Mouse (Mus musculus): ENCODE measurements at regions not wholly inside any gene's neighbourhood (a gene's known extent, or its start where the extent isn't known, plus 50 kb on each side); places are given as distances from the start of the nearest gene placed in this dataset.

DNA sequence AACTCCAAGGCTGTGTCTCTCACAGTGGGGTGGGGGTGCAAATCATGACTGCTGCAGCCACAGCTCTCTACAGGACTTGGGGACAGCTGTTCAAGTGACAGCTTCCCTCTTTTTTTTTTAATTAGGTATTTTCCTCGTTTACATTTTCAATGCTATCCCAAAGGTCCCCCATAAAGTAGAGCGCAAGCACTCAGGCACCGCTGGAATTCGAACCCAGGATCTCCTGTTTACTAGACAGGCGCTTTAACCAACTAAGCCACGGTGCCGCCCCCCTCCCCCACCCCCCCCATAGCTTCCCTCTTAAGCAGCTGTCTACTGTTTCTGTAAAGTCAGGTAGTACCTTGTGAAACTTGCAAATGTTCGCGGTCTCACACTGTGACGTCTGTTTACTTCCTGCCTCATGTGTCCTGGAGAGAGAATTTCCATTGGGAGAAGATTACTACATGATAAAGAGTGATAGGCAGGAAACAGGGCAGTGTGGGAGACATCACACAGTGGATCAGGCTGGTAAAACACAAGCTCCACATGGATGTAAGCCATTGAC is 324.7 kb downstream of the 1700129C05Rik start:
- Histone ChIP-seq H3K4me2 (no peak overlapping the region), H3K27ac (ENCODE audit: low read depth, low read length) (no peak overlapping the region), H3K4me1 (replicated peaks; ENCODE audit: control insufficient read depth, insufficient read depth, low read length) (no peaks in the 10 kb centered on the region), H3K36me3 (ENCODE audit: control insufficient read depth, insufficient read depth, low read length) (no peaks in the 10 kb centered on the region), H3K9me3 (ENCODE audit: control insufficient read depth, low read length) (no peaks in the 10 kb centered on the region), H3K27me3 (replicated peaks; ENCODE audit: control insufficient read depth, insufficient read depth, low read length) (no peaks in the 10 kb centered on the region), H3K4me3 (ENCODE audit: low read depth, low read length) (no peak overlapping the region), H3K9ac (ENCODE audit: low read depth, low read length) (no peak overlapping the region)
- WGBS, result 59% methylated on average over 10 of the region's 10 CpGs
- DNase-seq (ENCODE audit: low spot score) (no peak), ATAC-seq (replicated peaks; ENCODE audit: low FRiP score) (no peak)

DNA sequence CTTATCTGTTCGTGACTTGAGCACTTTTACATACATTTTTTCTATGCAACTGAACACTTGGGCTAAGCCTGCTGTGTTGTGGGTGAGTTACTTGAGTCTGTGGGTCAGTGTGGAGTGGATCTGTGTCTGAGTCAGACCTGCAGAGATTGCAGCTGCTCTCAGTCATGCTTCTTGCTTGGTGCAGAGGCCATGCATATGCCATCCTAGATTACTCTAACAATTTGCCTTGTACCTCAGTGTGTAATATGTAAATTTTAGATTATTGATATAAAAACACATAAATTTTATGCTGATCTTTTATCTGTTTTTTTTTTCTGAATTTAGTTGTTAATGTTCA is 326.2 kb downstream of the 1700129C05Rik start:
- ATAC-seq (replicated peaks; ENCODE audit: low FRiP score), result no peak
- WGBS, result 59% methylated on average over 1 of the region's 1 CpGs
- no peaks in the 10 kb centered on the region for H3K36me3 ChIP-seq (ENCODE audit: control insufficient read depth, insufficient read depth, low read length)
- no peak overlapping the region for H3K4me2 ChIP-seq
- no peaks in the 10 kb centered on the region for H3K9me3 ChIP-seq (ENCODE audit: control insufficient read depth, low read length)
- no peak overlapping the region for H3K27ac ChIP-seq (ENCODE audit: low read depth, low read length)
- H3K4me1 ChIP-seq (replicated peaks; ENCODE audit: control insufficient read depth, insufficient read depth, low read length), result no peaks in the 10 kb centered on the region
- no peaks in the 10 kb centered on the region for H3K27me3 ChIP-seq (replicated peaks; ENCODE audit: control insufficient read depth, insufficient read depth, low read length)
- no peak for DNase-seq (ENCODE audit: low spot score)
- H3K4me3 ChIP-seq (ENCODE audit: low read depth, low read length), result no peak overlapping the region
- no peak overlapping the region for H3K9ac ChIP-seq (ENCODE audit: low read depth, low read length)

GRCm38 (mm10) chr14:58815616-58816539 is 326.8 kb downstream of the 1700129C05Rik start:
- ATAC-seq (replicated peaks; ENCODE audit: low FRiP score) (no peak), DNase-seq (ENCODE audit: low spot score) (no peak)
- no peak overlapping the region for H3K4me2 ChIP-seq
- H3K27ac ChIP-seq (ENCODE audit: low read depth, low read length), result no peak overlapping the region
- H3K4me3 ChIP-seq (ENCODE audit: low read depth, low read length), result no peak overlapping the region
- no peaks in the 10 kb centered on the region for H3K9me3 ChIP-seq (ENCODE audit: control insufficient read depth, low read length)
- WGBS, result 62% methylated on average over 11 of the region's 11 CpGs
- H3K4me1 ChIP-seq (replicated peaks; ENCODE audit: control insufficient read depth, insufficient read depth, low read length), result no peaks in the 10 kb centered on the region
- no peak overlapping the region for H3K9ac ChIP-seq (ENCODE audit: low read depth, low read length)
- H3K27me3 ChIP-seq (replicated peaks; ENCODE audit: control insufficient read depth, insufficient read depth, low read length), result no peaks in the 10 kb centered on the region
- no peaks in the 10 kb centered on the region for H3K36me3 ChIP-seq (ENCODE audit: control insufficient read depth, insufficient read depth, low read length)

- H3K4me3 ChIP-seq (ENCODE audit: low read depth, low read length), result no peak overlapping the region
- WGBS, result 48% methylated on average over 5 of the region's 5 CpGs
- DNase-seq (ENCODE audit: low spot score), result no peak
These were observed 330.1 kb downstream of the 1700129C05Rik start for GRCm38 (mm10) chr14:58812585-58812984.

GRCm38 (mm10) chr14:58801402-58801861 is 341.3 kb downstream of the 1700129C05Rik start:
- H3K9ac ChIP-seq (ENCODE audit: low read depth, low read length), result no peak overlapping the region
- H3K27me3 ChIP-seq (replicated peaks; ENCODE audit: control insufficient read depth, insufficient read depth, low read length), result no peaks in the 10 kb centered on the region
- no peaks in the 10 kb centered on the region for H3K4me1 ChIP-seq (replicated peaks; ENCODE audit: control insufficient read depth, insufficient read depth, low read length)
- no peak overlapping the region for H3K27ac ChIP-seq (ENCODE audit: low read depth, low read length)
- no peaks in the 10 kb centered on the region for H3K9me3 ChIP-seq (ENCODE audit: control insufficient read depth, low read length)
- no peak overlapping the region for H3K4me2 ChIP-seq
- no peak overlapping the region for H3K4me3 ChIP-seq (ENCODE audit: low read depth, low read length)
- ATAC-seq (replicated peaks; ENCODE audit: low FRiP score), result no peak
- no peak for DNase-seq (ENCODE audit: low spot score)
- no peaks in the 10 kb centered on the region for H3K36me3 ChIP-seq (ENCODE audit: control insufficient read depth, insufficient read depth, low read length)

More at GRCm38 (mm10) chr14:58812585-58812984, 330.1 kb downstream of the 1700129C05Rik start:
- no peak for ATAC-seq (replicated peaks; ENCODE audit: low FRiP score)
- Histone ChIP-seq H3K4me2 (no peak overlapping the region), H3K27me3 (replicated peaks; ENCODE audit: control insufficient read depth, insufficient read depth, low read length) (no peaks in the 10 kb centered on the region), H3K36me3 (ENCODE audit: control insufficient read depth, insufficient read depth, low read length) (no peaks in the 10 kb centered on the region), H3K9me3 (ENCODE audit: control insufficient read depth, low read length) (no peaks in the 10 kb centered on the region), H3K27ac (ENCODE audit: low read depth, low read length) (no peak overlapping the region), H3K4me1 (replicated peaks; ENCODE audit: control insufficient read depth, insufficient read depth, low read length) (no peaks in the 10 kb centered on the region), H3K9ac (ENCODE audit: low read depth, low read length) (no peak overlapping the region)

GRCm38 (mm10) chr14:58788190-58788945 is 354.3 kb downstream of the 1700129C05Rik start:
- no peak for DNase-seq (ENCODE audit: low spot score)
- no peak for ATAC-seq (replicated peaks; ENCODE audit: low FRiP score)
- WGBS, result 77% methylated on average over 10 of the region's 10 CpGs
- no peaks in the 10 kb centered on the region for H3K4me1 ChIP-seq (replicated peaks; ENCODE audit: control insufficient read depth, insufficient read depth, low read length)
- no peaks in the 10 kb centered on the region for H3K9me3 ChIP-seq (ENCODE audit: control insufficient read depth, low read length)
- H3K4me2 ChIP-seq, result no peak overlapping the region
- H3K9ac ChIP-seq (ENCODE audit: low read depth, low read length), result no peak overlapping the region
- no peak overlapping the region for H3K4me3 ChIP-seq (ENCODE audit: low read depth, low read length)
- no peaks in the 10 kb centered on the region for H3K36me3 ChIP-seq (ENCODE audit: control insufficient read depth, insufficient read depth, low read length)
- no peak overlapping the region for H3K27ac ChIP-seq (ENCODE audit: low read depth, low read length)
- H3K27me3 ChIP-seq (replicated peaks; ENCODE audit: control insufficient read depth, insufficient read depth, low read length), result no peaks in the 10 kb centered on the region

DNA sequence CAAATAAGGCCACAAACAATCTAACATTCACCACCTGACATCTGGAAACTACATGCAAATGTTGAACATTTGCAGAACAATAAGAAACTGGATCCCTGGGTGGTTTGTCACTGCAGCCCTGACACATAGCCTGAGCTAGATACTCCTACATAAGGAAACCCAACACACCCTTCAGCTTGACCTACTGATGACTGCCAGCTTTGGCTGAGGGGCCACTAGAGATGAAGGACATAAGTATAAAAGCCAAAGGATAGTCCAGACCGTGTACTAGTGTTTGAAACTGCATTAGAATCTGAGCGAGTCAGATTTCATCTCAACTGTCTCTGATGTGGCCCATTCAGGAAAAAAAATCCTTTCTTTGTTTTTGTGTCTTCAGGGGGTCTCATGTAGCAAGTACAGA is 355.1 kb downstream of the 1700129C05Rik start:
- ATAC-seq (replicated peaks; ENCODE audit: low FRiP score) (no peak), DNase-seq (ENCODE audit: low spot score) (no peak)
- WGBS, result 71% methylated on average over 2 of the region's 2 CpGs
- H3K36me3 ChIP-seq (ENCODE audit: control insufficient read depth, insufficient read depth, low read length), result no peaks in the 10 kb centered on the region
- H3K4me3 ChIP-seq (ENCODE audit: low read depth, low read length), result no peak overlapping the region
- no peak overlapping the region for H3K27ac ChIP-seq (ENCODE audit: low read depth, low read length)
- no peak overlapping the region for H3K9ac ChIP-seq (ENCODE audit: low read depth, low read length)
- H3K9me3 ChIP-seq (ENCODE audit: control insufficient read depth, low read length), result no peaks in the 10 kb centered on the region
- H3K4me1 ChIP-seq (replicated peaks; ENCODE audit: control insufficient read depth, insufficient read depth, low read length), result no peaks in the 10 kb centered on the region
- H3K27me3 ChIP-seq (replicated peaks; ENCODE audit: control insufficient read depth, insufficient read depth, low read length), result no peaks in the 10 kb centered on the region
- no peak overlapping the region for H3K4me2 ChIP-seq

DNA sequence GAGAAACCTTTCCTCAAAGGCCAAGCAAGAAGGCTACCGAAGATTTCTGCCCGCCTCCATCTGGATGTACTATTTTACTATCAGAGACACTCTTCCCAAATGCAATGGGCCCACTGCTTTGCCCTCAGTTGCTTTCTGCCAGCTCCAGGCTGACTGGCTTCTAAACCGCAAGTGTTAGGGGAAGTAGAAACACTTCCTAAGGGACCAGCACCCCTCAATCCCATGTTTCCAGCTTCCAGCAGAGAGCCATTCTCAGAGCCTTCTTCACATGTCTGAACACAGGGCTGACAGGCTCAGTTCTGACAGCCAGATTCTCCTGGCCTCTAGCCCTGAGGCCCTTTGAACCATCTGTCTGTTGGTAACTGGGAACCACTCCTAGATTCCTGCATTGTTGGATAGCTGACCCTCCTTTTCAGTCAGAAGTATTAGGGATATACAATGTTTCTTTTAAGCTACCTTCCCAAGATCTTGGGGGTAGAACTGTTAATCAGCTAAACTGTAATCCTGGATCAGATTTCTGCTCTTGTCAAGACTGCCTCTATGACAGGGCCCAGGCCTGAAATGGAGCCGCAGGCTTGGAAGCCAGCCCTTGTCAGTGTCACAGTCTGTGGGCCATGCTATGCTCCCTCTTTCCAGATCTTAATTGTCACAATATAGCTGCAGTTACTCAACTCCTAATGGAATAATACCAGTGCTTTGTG is 355.8 kb downstream of the 1700129C05Rik start:
- Histone ChIP-seq H3K4me3 (ENCODE audit: low read depth, low read length) (no peak overlapping the region), H3K9ac (ENCODE audit: low read depth, low read length) (no peak overlapping the region), H3K27me3 (replicated peaks; ENCODE audit: control insufficient read depth, insufficient read depth, low read length) (no peaks in the 10 kb centered on the region), H3K4me1 (replicated peaks; ENCODE audit: control insufficient read depth, insufficient read depth, low read length) (no peaks in the 10 kb centered on the region), H3K4me2 (no peak overlapping the region), H3K27ac (ENCODE audit: low read depth, low read length) (no peak overlapping the region), H3K9me3 (ENCODE audit: control insufficient read depth, low read length) (no peaks in the 10 kb centered on the region), H3K36me3 (ENCODE audit: control insufficient read depth, insufficient read depth, low read length) (no peaks in the 10 kb centered on the region)
- DNase-seq (ENCODE audit: low spot score), result no peak
- ATAC-seq (replicated peaks; ENCODE audit: low FRiP score), result no peak
- 86% methylated on average over 4 of the region's 4 CpGs for WGBS
